Mouse (Mus musculus) MEL-GATA-1-ER (cell line): ENCODE measurements around the gene Cst10.
A peak's percentile ranks its signal among the peaks of the same experiment; 100 is the strongest.

Source experiments
- DNase-seq: peaks from one replicate; pipeline ENCODE4 v3.0.0-alpha.2; 2012; ENCODE audit warnings: low read depth; ENCODE audit errors: extremely low read depth

The Cst10 gene

GRCm38 (mm10) chr2:149404757-149405156 lies at the start of gene Cst10:
Gene Cst10 (plus strand): TSS chr2:149405057.
- DNase-seq: no peak

GRCm38 (mm10) chr2:149392951-149393350 lies 11.9 kb upstream of the Cst10 start:
- DNase-seq: no peak

- peak; percentile 0 for DNase-seq
Observed at GRCm38 (mm10) chr2:149422564-149422963, 17.7 kb downstream of the Cst10 start.
